Mouse (Mus musculus) bone marrow, adult 2 months (tissue): Measurements from ENCODE around the gene Tbx10. TPM values are rescaled to one million over a fixed set of nuclear protein-coding genes. Genes with fewer than 3 reads are reported as not detected.
"Not testable (repeated sequence)": the region's sequence is repeated elsewhere in the genome, so short reads cannot be mapped to it uniquely, and the experiment has no call there.

Source experiments
- H3K27ac ChIP-seq: fragments of 200-500 bp; 2 replicates; pipeline ENCODE4 v1.5.1; 2012; ENCODE audit warnings: low read depth, mild to moderate bottlenecking, control low read depth, inconsistent platforms, low read length; ENCODE audit not compliant: control insufficient read depth, poor library complexity, insufficient read depth
- H3K4me1 ChIP-seq: fragments of 200-500 bp; 2 replicates; pipeline ENCODE4 v1.6.1; 2011; ENCODE audit warnings: low read length; ENCODE audit not compliant: control insufficient read depth, insufficient read depth
- H3K4me3 ChIP-seq: fragments of 200-500 bp; replicated peaks from 2 replicates; pipeline ENCODE3; 2011; ENCODE audit warnings: mild to moderate bottlenecking, low read depth, low read length, control low read depth; ENCODE audit not compliant: control insufficient read depth
- CTCF ChIP-seq: fragments of 200-500 bp; IDR thresholded peaks from 2 replicates; pipeline ENCODE4 v1.5.1; 2011; ENCODE audit warnings: low read length, control low read depth; ENCODE audit not compliant: control insufficient read depth, insufficient read depth
- POLR2A ChIP-seq: fragments of 200-500 bp; IDR thresholded peaks from 2 replicates; pipeline ENCODE4 v1.6.1; 2011; ENCODE audit warnings: low read depth, mild to moderate bottlenecking, control low read depth, low read length, borderline replicate concordance; ENCODE audit not compliant: control insufficient read depth
- WGBS: fragments of 180-500 bp; shearing (Covaris S2); methylation state at CpG from one replicate; pipeline ENCODE4 v1.1.7; 2018; 5-methylcytosine and 5-hydroxymethylcytosine counted together
- polyA plus RNA-seq: library from polyadenylated mRNA; stranded (reverse); fragments of >200 nt; gene quantifications from 2 replicates; pipeline ENCODE4 v1.2.4, GENCODE M21; 2011; ENCODE audit warnings: low replicate concordance; ENCODE audit not compliant: missing spikeins, insufficient read depth, insufficient read length

Gene Tbx10
- polyA plus RNA-seq, 1 experiment, result not detected

- TF ChIP-seq CTCF (no peak), POLR2A (no peak)
- no peak overlapping the region for H3K4me3 ChIP-seq
- no peak overlapping the region for H3K27ac ChIP-seq
- H3K4me1 ChIP-seq, result no peaks in the 10 kb centered on the region; the same call in 1 of the 2 replicates
- 67% methylated on average over 12 of the region's 12 CpGs for WGBS
Observed at GRCm38 (mm10) chr19:4036327-4037045, 43.9 kb downstream of the Tbx10 start.

GRCm38 (mm10) chr19:4037154-4037787, 44.7 kb downstream of the Tbx10 start:
- not testable (repeated sequence) for H3K4me1 ChIP-seq
- Histone ChIP-seq H3K27ac (peak overlapping the region; percentile 62), H3K4me3 (peak overlapping the region; percentile 87)
- WGBS, result 26% methylated on average over 8 of the region's 8 CpGs

GRCm38 (mm10) chr19:4037788-4038232, 45.3 kb downstream of the Tbx10 start, which contains the start of gene Gstp1:
Gene Gstp1 (minus strand): TSS chr19:4037985.
- Histone ChIP-seq H3K4me3 (peak within 1 kb of the TSS; percentile 87), H3K4me1 (no peaks in the 10 kb centered on the region; the same call in 1 of the 2 replicates), H3K27ac (peak within 1 kb of the TSS; percentile 62)
- under 1% methylated on average over 26 of the region's 26 CpGs for WGBS
- TF ChIP-seq POLR2A (peak; percentile 92), CTCF (no peak)

GRCm38 (mm10) chr19:4040941-4041340, 48.4 kb downstream of the Tbx10 start:
- H3K4me3 ChIP-seq, H3K4me1 ChIP-seq, H3K27ac ChIP-seq: not testable (repeated sequence)
- WGBS, result 73% methylated on average over 5 of the region's 5 CpGs

- H3K4me1 ChIP-seq, H3K27ac ChIP-seq, H3K4me3 ChIP-seq: not testable (repeated sequence)
- WGBS, result 88% methylated on average over 4 of the region's 4 CpGs
Observed at GRCm38 (mm10) chr19:4041500-4041899, 48.9 kb downstream of the Tbx10 start.

GRCm38 (mm10) chr19:4042124-4042523, 49.6 kb downstream of the Tbx10 start:
- 84% methylated on average over 14 of the region's 14 CpGs for WGBS
- TF ChIP-seq POLR2A (no peak), CTCF (no peak)
- Histone ChIP-seq H3K27ac (no peak overlapping the region), H3K4me1 (peaks cover 2% of the 10 kb centered on the region; the same call in 1 of the 2 replicates), H3K4me3 (no peak overlapping the region)

- not testable (repeated sequence) for H3K4me3 ChIP-seq, H3K27ac ChIP-seq, H3K4me1 ChIP-seq
- WGBS, result 41% methylated on average over 5 of the region's 5 CpGs
Observed at GRCm38 (mm10) chr19:4044109-4044508, 51.6 kb downstream of the Tbx10 start.

GRCm38 (mm10) chr19:4045966-4046865, 53.7 kb downstream of the Tbx10 start, which contains the start of gene Gstp2:
Gene Gstp2 (minus strand): TSS chr19:4046023.
- 48% methylated on average over 16 of the region's 16 CpGs for whole genome bisulfite sequencing
- H3K4me3 ChIP-seq, result no peak within 1 kb of the TSS

GRCm38 (mm10) chr19:4046866-4047254, 54.3 kb downstream of the Tbx10 start:
- Histone ChIP-seq H3K27ac (peak overlapping the region; percentile 57), H3K4me3 (no peak overlapping the region), H3K4me1 (peaks cover 2% of the 10 kb centered on the region; the same call in 1 of the 2 replicates)
- WGBS, result 67% methylated on average over 8 of the region's 8 CpGs
- TF ChIP-seq POLR2A (no peak), CTCF (no peak)

More at GRCm38 (mm10) chr19:4045966-4046865, 53.7 kb downstream of the Tbx10 start, which contains the start of gene Gstp2:
- TF ChIP-seq POLR2A (no peak), CTCF (no peak)
- H3K27ac ChIP-seq, result peak within 1 kb of the TSS; percentile 81
- peaks cover 2% of the 10 kb centered on the region; the same call in 1 of the 2 replicates for H3K4me1 ChIP-seq
